Mouse (Mus musculus) MN1 (cell line): ENCODE results near the gene Timm10.

ENCODE experiments used
- DNase-seq: peaks from one replicate; pipeline ENCODE4 v3.0.0-alpha.2; 2016; ENCODE audit warnings: low spot score

Gene Timm10

DNA sequence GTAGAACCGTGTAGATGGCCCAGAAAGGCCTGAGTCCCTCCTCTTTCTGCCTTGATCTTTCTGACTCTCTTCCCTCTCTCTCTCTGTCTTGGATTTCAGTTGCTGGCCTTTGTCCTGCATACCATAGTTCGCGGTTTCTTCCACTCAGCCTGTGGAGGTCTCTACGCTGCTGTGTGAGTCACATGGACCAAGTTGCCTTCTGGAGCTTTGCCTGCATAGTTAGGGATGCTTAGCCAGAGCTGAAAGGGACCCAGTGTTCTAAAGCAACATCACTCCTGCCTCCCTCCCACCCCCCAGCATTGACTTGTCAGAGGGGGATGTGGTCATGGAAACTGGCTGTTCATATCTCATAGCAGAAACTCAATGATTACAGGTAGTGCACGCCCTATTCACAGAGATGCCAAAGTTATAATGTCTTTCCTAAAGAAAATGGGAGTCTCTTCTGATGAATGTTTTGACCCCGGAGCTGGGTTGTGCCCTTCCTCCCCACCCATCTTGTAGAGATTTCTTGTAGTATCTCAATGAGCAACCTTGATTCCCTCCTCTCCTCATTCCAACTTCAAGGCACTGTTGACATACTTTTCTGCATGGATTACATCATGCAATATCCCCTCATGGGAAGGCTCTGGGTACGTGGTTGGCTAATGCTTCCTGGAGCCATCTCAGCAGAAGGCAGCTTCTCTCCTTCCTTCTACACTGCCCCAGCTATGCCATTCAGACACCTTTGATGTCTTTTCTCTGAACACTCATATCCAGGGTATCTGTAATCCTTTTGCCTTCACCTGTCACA, 33.4 kb downstream of the Timm10 start:
- DNase-seq: no peak

DNA sequence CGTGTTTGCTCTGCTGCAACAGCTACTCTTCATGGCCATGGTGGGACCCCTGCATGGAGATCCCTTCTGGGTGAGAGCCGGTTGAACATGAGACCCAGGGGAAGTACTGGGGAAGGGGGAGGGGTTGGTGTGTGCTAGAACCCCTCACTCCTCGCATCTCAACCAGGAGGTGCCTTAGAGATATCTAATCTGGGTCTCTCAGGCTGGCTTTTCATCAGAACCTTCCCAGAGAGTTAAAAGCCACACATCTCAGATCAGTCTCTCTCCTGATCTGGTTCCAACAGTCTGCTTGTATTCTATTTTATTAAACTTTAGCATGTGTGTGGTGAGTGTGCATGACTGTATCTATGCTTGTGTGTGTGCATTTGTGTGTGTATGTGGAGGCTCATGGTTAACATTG, 34.6 kb downstream of the Timm10 start:
- no peak for DNase-seq

DNA sequence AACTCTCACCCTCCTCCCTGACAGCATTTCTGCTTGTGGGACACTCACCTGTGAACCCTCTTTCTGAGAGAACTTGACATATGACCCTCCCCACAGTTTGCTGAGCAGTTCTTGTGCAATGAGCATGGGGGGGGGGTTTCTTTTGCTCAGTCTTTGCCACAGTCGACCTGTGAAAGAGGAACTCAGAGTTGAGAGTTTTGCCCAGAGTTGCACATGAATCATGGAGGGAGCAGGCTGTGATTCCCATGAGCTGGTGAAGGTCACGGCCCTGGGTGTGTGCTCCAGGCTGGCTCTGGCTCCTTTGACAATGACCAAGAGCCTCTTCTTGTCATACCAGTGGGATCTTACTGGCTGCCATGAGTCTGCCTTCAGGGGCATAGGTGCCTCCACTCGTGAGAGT, 35.4 kb downstream of the Timm10 start:
- no peak for DNase-seq

DNA sequence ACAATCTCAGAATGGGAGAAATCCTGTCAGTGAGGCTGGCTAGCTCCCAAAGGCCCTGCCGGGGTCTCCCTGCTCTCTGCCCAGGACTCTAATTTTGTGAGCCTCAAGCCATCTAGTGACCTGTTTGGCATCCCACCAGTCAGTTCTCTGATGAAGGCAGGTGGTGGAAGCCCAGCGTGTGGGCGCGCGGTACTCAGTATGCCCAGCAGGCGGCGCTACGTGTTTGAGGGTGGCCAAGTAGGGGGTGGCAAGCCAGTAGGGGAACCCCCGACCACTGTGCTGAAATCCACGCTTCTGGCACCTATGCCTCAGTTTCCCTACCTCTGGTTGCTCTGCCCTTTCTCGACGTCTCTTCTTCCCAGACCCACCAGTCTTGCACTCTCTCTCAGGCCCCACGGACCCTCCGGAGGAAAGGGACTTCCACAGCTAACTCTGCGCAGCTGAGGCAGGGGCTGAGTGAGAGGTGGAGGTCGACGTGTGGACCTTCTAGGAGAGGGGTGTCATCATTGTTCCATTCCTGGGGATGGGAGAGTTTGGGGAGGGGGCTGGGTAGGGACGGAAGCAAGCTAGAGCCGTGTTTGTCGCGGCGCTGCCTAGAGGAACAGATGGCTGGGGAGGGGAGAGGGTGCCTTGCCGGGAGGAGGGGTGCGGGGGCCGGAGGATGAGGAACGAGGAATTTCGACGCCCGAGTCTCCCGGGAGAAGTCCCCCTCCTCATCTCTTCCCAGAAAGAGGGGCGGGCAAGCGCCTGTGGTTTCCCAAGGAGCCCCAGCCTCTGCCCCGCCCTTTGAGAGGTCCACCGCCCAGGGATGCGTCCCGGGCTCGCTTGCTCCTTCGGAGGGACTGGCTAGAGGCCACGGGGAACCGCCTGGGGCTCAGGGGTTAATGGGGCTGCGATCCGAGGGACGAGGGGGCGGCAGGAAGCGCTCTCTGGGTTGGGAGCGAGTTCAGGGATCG, 39.1 kb downstream of the Timm10 start:
- DNase-seq: no peak

DNA sequence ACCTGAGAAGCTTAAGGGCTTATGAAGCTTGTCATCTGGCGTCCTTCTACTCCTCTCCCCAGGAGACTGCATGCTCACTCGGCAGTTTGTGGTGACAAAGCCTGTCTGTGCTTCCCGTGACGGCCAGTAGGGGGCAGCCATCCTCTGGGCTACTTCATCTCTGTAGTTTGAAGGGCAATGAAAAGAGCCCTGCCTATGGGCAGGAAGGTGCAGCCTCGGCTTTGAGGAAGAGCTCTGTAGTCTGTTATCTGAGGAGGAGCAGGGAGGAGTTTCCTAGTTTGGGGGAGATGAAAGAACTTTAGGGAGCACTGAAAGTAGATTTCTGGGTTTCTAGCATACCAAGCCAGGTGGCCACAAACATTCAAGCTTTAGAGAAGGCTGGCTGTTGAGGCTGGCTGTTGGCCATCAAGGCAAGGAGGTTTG, 41.7 kb downstream of the Timm10 start:
- DNase-seq: no peak

DNA sequence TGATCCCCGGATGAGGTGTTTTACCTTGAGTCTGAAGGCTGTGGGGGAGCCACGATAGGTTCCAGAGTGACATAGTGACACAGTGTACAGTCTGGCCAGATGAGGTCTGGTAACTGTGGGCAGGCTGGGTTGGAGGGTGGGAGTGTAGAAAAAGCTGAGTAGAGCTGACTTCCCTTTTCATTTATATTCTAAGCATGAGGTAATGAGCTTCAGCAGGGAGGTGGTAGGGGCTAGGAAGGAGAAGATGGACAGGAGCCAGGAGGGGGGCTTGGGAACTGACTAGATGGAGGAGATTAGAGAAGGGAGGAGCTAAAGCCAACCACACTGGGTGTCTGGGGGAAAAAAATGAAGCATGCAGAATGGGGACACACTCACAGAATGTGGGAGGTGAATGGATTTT, 42.2 kb downstream of the Timm10 start:
- DNase-seq: no peak

DNA sequence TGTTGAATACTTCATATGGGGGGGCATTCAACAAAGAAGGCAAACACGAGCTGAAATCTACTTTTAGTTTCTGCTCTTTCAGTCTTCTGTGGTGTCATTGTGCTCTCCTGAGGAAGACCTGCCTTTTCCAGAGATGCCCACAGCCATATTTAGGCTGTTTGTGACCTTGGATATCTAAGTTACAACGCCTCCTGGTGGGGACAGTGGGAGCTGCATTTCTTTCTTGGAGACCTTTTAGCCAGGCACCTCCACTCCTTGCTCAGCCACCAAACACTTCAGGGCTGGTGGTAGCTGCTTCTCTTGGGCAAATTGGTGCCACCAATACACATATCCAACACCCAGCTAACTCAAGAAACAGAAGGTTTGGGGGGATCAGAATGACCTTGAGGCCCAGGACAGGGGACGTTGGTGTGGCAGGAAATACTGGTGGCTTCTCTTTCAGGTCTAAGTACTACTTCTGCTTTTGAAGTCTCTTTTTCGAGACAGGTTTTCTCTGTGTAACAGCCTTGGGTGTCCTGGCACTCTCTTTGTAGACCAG, 43.9 kb downstream of the Timm10 start:
- no peak for DNase-seq

DNA sequence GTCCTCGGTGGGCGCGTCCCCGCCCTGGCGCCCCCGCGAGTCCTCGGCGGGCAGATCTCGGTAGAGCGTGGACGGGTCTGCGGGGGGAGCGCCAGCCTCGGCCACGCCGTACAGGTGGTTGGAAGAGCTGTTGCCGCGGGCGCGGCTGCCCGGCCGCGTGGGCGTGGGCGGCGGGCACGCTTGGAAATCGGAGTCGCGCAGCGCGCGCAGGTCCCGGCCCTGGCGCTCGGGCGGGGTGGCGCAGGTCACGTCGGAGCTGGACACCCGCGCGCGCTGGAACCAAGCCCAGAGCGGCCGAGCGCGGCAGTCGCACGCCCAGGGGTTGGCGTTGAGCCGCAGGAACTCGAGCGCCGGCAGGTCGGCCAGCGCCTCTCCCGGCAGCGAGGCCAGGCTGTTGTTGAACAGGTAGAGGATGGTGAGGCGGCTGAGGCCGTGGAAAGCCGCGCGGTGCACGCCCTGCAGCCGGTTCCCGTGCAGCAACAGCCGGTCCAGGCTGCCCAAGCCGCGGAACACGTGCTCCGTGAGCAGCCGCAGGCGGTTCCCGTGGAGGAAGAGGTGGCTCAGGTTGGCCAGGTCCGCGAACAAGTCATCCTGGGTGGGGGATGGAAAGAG, 45.4 kb downstream of the Timm10 start:
- no peak for DNase-seq

DNA sequence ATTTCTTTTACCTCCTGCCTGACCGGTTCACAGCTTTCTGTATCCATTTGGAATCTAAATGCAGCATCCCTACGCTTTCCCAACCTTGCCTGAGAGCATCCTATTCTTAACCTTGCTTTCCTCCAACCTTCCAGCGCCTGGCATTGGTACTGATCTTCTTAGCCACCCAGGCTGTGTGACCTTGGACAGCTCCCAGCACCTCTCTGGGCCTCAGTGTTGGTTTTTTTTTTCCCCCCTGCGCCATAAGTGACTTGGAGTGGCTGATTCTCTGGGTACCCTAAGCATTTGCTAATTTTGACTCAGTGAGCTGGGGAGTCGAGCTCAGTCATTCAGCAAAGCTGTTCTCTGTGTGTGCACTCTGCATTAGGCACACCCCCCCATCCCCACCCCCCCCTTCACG, 49.0 kb downstream of the Timm10 start:
- no peak for DNase-seq
